Mouse (Mus musculus) CH12.LX (cell line): ENCODE measurements around the gene Gdf15.

Experiments
- CTCF ChIP-seq, 2 experiments: IDR thresholded peaks in 1 of 2; conservative IDR thresholded peaks in 1 of 2; 2 replicates each; pipeline ENCODE4 v1.5.1; 2011 to 2012; ENCODE audit warnings: low read depth in 2 of 2, low read length in 2 of 2, improper control_type of control experiment in 1 of 2, inconsistent platforms in 1 of 2, mild to moderate bottlenecking in 1 of 2, moderate library complexity in 1 of 2
- EP300 ChIP-seq: IDR thresholded peaks from 2 replicates; pipeline ENCODE4 v1.6.1; 2011; ENCODE audit warnings: low read length, improper control_type of control experiment
- MXI1 ChIP-seq: IDR thresholded peaks from 2 replicates; pipeline ENCODE4 v1.6.1; 2011; ENCODE audit warnings: mild to moderate bottlenecking, low read depth, low read length, improper control_type of control experiment
- ZMIZ1 ChIP-seq: IDR thresholded peaks from 2 replicates; pipeline ENCODE4 v1.6.1; 2012; ENCODE audit warnings: low read depth, mild to moderate bottlenecking, inconsistent platforms, low read length, improper control_type of control experiment

DNA sequence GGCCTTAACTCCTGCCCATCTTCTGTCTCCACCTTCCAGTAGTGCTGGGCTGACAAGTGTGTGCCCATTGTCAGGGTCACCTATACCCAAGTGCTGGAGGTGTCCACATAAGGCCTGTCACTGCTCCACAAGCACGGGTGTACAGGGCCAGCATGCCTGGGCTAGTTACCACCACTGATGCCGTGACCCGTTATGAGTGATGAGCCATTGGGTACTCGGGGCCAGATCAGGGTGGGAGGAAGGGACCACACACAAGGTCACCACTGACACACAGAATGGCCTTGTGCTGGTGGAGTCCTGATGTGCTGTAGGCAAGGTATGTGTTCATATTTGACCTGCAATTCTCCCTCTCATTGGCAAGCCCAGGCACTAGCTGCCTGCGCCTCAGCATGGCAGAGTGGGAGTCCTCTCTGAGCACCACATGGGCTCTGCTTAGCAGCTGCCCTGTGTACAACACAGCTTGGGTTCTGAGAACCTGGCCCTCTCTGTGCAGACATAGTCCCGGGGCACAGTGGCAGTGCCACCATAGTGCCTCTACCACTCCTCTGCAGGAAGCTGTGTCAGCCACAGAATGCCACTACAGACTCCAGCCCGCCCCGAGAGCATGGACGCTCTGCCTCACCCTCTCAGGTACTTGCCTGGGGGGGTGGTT lies 47.5 kb downstream of the Gdf15 start:
- no peak for TF ChIP-seq EP300
- TF ChIP-seq MXI1: no peak
- no peak for TF ChIP-seq CTCF (conservative IDR thresholded peaks at IDR 0.05 in 1 of 2, IDR thresholded peaks at IDR 0.05 in 1 of 2; ENCODE audit: low read depth in 2 of 2, low read length in 2 of 2)
- no peak for TF ChIP-seq ZMIZ1
